Mouse (Mus musculus) small intestine, adult 2 months (tissue): ENCODE data around the gene 1500009L16Rik. TPM values are rescaled to one million over a fixed set of nuclear protein-coding genes. Genes with fewer than 3 reads are reported as not detected.

Source experiments
- H3K27ac ChIP-seq: fragments of 200-500 bp; 2 replicates; pipeline ENCODE4 v1.5.1; 2012; ENCODE audit warnings: low read depth, low read length, control low read depth, inconsistent platforms; ENCODE audit not compliant: insufficient read depth
- H3K27me3 ChIP-seq: fragments of 200-500 bp; 2 replicates; pipeline ENCODE4 v1.6.1; 2012; ENCODE audit warnings: mild to moderate bottlenecking, moderate library complexity, low read length, inconsistent platforms; ENCODE audit not compliant: control insufficient read depth, insufficient read depth
- H3K36me3 ChIP-seq: fragments of 200-500 bp; 2 replicates; pipeline ENCODE4 v1.6.1; 2012; ENCODE audit warnings: mild to moderate bottlenecking, low read length, control low read depth, inconsistent platforms; ENCODE audit not compliant: control insufficient read depth, insufficient read depth
- H3K4me1 ChIP-seq: fragments of 200-500 bp; 2 replicates; pipeline ENCODE4 v1.6.1; 2012; ENCODE audit warnings: low read length, inconsistent platforms, mixed read lengths; ENCODE audit not compliant: control insufficient read depth, insufficient read depth, insufficient read length
- H3K4me3 ChIP-seq: fragments of 200-500 bp; 2 replicates; pipeline ENCODE4 v1.5.1; 2012; ENCODE audit warnings: low read depth, mild to moderate bottlenecking, control low read depth, inconsistent platforms, low read length, moderate library complexity
- CTCF ChIP-seq: fragments of 200-500 bp; IDR thresholded peaks from 2 replicates; pipeline ENCODE4 v1.5.1; 2012; ENCODE audit warnings: low read depth, mild to moderate bottlenecking, control low read depth, inconsistent platforms, low read length, moderate library complexity, mixed read lengths; ENCODE audit not compliant: insufficient replicate concordance, insufficient read length; ENCODE audit errors: extremely low read depth
- POLR2A ChIP-seq: fragments of 200-500 bp; IDR thresholded peaks from 2 replicates; pipeline ENCODE4 v1.6.1; 2012; ENCODE audit warnings: low read depth, mild to moderate bottlenecking, control low read depth, inconsistent platforms, low read length, moderate library complexity
- WGBS: fragments of 180-500 bp; shearing (Covaris S2); methylation state at CpG from one replicate; pipeline ENCODE4 v1.1.7; 2018; 5-methylcytosine and 5-hydroxymethylcytosine counted together
- polyA plus RNA-seq: library from polyadenylated mRNA; depleted of rRNA; stranded (reverse); fragments of >200 nt; gene quantifications from 2 replicates; pipeline ENCODE4 v1.2.3, GENCODE M21; 2012

Gene 1500009L16Rik
- polyA plus RNA-seq, 1 experiment, result 1.5 TPM

- TF ChIP-seq POLR2A, result no peak
- no peak for TF ChIP-seq CTCF
- H3K27me3 ChIP-seq, result no peaks in the 10 kb centered on the region
- no peak overlapping the region for H3K27ac ChIP-seq
- H3K4me3 ChIP-seq, result no peak overlapping the region
- H3K36me3 ChIP-seq, result no peaks in the 10 kb centered on the region
- WGBS, result 87% methylated on average over 13 of the region's 13 CpGs
- no peaks in the 10 kb centered on the region for H3K4me1 ChIP-seq
These were observed 36.1 kb downstream of the 1500009L16Rik start for GRCm38 (mm10) chr10:83758732-83759131.

GRCm38 (mm10) chr10:83760535-83760934 is 37.9 kb downstream of the 1500009L16Rik start:
- 68% methylated on average over 2 of the region's 2 CpGs for WGBS
- TF ChIP-seq POLR2A (no peak), CTCF (no peak)
- Histone ChIP-seq H3K4me1 (no peaks in the 10 kb centered on the region), H3K36me3 (no peaks in the 10 kb centered on the region), H3K27me3 (no peaks in the 10 kb centered on the region), H3K27ac (no peak overlapping the region), H3K4me3 (no peak overlapping the region)

GRCm38 (mm10) chr10:83763891-83764290 is 41.2 kb downstream of the 1500009L16Rik start:
- 75% methylated on average over 4 of the region's 4 CpGs for WGBS

GRCm38 (mm10) chr10:83766882-83767281 is 44.2 kb downstream of the 1500009L16Rik start:
- Histone ChIP-seq H3K27ac (no peak overlapping the region), H3K27me3 (no peaks in the 10 kb centered on the region), H3K4me3 (no peak overlapping the region), H3K4me1 (no peaks in the 10 kb centered on the region), H3K36me3 (no peaks in the 10 kb centered on the region)
- TF ChIP-seq POLR2A (no peak), CTCF (no peak)

More at GRCm38 (mm10) chr10:83763891-83764290, 41.2 kb downstream of the 1500009L16Rik start:
- no peak for TF ChIP-seq POLR2A
- no peak for TF ChIP-seq CTCF
- Histone ChIP-seq H3K4me3 (no peak overlapping the region), H3K27ac (no peak overlapping the region), H3K27me3 (no peaks in the 10 kb centered on the region), H3K36me3 (no peaks in the 10 kb centered on the region), H3K4me1 (no peaks in the 10 kb centered on the region)

- no peaks in the 10 kb centered on the region for H3K36me3 ChIP-seq
- no peak overlapping the region for H3K4me3 ChIP-seq
- 40% methylated on average over 11 of the region's 11 CpGs for WGBS
- no peaks in the 10 kb centered on the region for H3K4me1 ChIP-seq
- no peak overlapping the region for H3K27ac ChIP-seq
- no peak for TF ChIP-seq POLR2A
- peak; percentile 43; the same call in 1 of the 2 replicates for TF ChIP-seq CTCF
- H3K27me3 ChIP-seq, result no peaks in the 10 kb centered on the region
These were observed 53.7 kb downstream of the 1500009L16Rik start for GRCm38 (mm10) chr10:83776272-83776878.

- Histone ChIP-seq H3K4me1 (no peaks in the 10 kb centered on the region), H3K27ac (no peak overlapping the region), H3K36me3 (no peaks in the 10 kb centered on the region), H3K27me3 (no peaks in the 10 kb centered on the region), H3K4me3 (no peak overlapping the region)
- WGBS, result 79% methylated on average over 9 of the region's 9 CpGs
- no peak for TF ChIP-seq CTCF
- no peak for TF ChIP-seq POLR2A
These were observed 54.6 kb downstream of the 1500009L16Rik start for GRCm38 (mm10) chr10:83777253-83777652.

GRCm38 (mm10) chr10:83781854-83782253 is 59.2 kb downstream of the 1500009L16Rik start:
- no peak for TF ChIP-seq POLR2A
- TF ChIP-seq CTCF, result no peak
- no peak overlapping the region for H3K27ac ChIP-seq
- H3K4me1 ChIP-seq, result no peaks in the 10 kb centered on the region
- no peak overlapping the region for H3K4me3 ChIP-seq
- H3K27me3 ChIP-seq, result no peaks in the 10 kb centered on the region
- no peaks in the 10 kb centered on the region for H3K36me3 ChIP-seq
- WGBS, result 80% methylated on average over 4 of the region's 4 CpGs
